Mouse (Mus musculus) liver, embryonic 11.5 days (tissue): Measurements from ENCODE around the gene Anp32b. TPM values are rescaled to one million over a fixed set of nuclear protein-coding genes. Genes with fewer than 3 reads are reported as not detected.

Experiments
- ATAC-seq: fragments of 200-750 bp; cut with Nextera tagmentation; replicated peaks from 2 replicates; pipeline ENCODE4 v1.8.0; 2017; ENCODE audit warnings: moderate number of reproducible peaks, mild to moderate bottlenecking, moderate TSS enrichment, moderate library complexity; ENCODE audit not compliant: low FRiP score
- DNase-seq: peaks from one replicate; pipeline ENCODE4 v3.0.0-alpha.2; 2017; ENCODE audit warnings: low spot score
- H3K27ac ChIP-seq: fragments of 300-500 bp; sonication (generic); 2 replicates; pipeline ENCODE4 v1.5.1; 2014; ENCODE audit warnings: mild to moderate bottlenecking, low read depth, low read length, control low read depth
- H3K27me3 ChIP-seq: fragments of 300-500 bp; sonication (generic); replicated peaks from 2 replicates; pipeline ENCODE4 v1.6.1; 2014; ENCODE audit warnings: low read length, mixed read lengths; ENCODE audit not compliant: control insufficient read depth, insufficient read depth
- H3K36me3 ChIP-seq: fragments of 300-500 bp; sonication (generic); 2 replicates; pipeline ENCODE4 v1.6.1; 2014; ENCODE audit warnings: mild to moderate bottlenecking, low read length, moderate library complexity, mixed read lengths; ENCODE audit not compliant: control insufficient read depth, insufficient read depth
- H3K4me1 ChIP-seq: fragments of 300-500 bp; sonication (generic); replicated peaks from 2 replicates; pipeline ENCODE4 v1.6.1; 2014; ENCODE audit warnings: low read length, mixed read lengths; ENCODE audit not compliant: control insufficient read depth, insufficient read depth
- H3K4me2 ChIP-seq: fragments of 300-500 bp; sonication (generic); 2 replicates; pipeline ENCODE4 v1.6.1; 2014; ENCODE audit warnings: mild to moderate bottlenecking, control low read depth, moderate library complexity
- H3K4me3 ChIP-seq: fragments of 300-500 bp; sonication (generic); 2 replicates; pipeline ENCODE4 v1.5.1; 2014; ENCODE audit warnings: low read depth, low read length, control low read depth
- H3K9ac ChIP-seq: fragments of 300-500 bp; sonication (generic); 2 replicates; pipeline ENCODE4 v1.6.1; 2014; ENCODE audit warnings: low read depth, low read length, control low read depth
- H3K9me3 ChIP-seq: fragments of 300-500 bp; sonication (generic); 2 replicates; pipeline ENCODE4 v1.6.1; 2016; ENCODE audit warnings: low read length, inconsistent platforms, mixed read lengths; ENCODE audit not compliant: control insufficient read depth
- WGBS: fragments of 180-500 bp; shearing (Covaris S2); extraction: QIAGEN DNeasy Blood & Tissue Kit; methylation state at CpG from one replicate; pipeline ENCODE4 v1.1.7; 2014; 5-methylcytosine and 5-hydroxymethylcytosine counted together
- polyA plus RNA-seq: library from polyadenylated mRNA; unstranded; fragments of >200 nt; fragmentation: Nextera tagmentation; extraction: Ambion mirVana; gene quantifications from 2 replicates; pipeline ENCODE4 v1.2.1, GENCODE M21; 2014

The Anp32b gene
- polyA plus RNA-seq, 1 experiment from 2014 or later: 618 TPM

GRCm38 (mm10) chr4:46418851-46419250, 31.9 kb upstream of the Anp32b start:
- Histone ChIP-seq H3K9ac (no peak overlapping the region), H3K36me3 (no peaks in the 10 kb centered on the region), H3K4me3 (no peak overlapping the region), H3K9me3 (no peaks in the 10 kb centered on the region), H3K27ac (no peak overlapping the region), H3K4me2 (no peak overlapping the region), H3K4me1 (no peaks in the 10 kb centered on the region; the same call in 1 of the 2 replicates), H3K27me3 (no peaks in the 10 kb centered on the region)
- WGBS: 87% methylated on average over 9 of the region's 9 CpGs
- DNase-seq: no peak
- ATAC-seq: no peak

- H3K9me3 ChIP-seq: no peaks in the 10 kb centered on the region
- H3K9ac ChIP-seq: no peak overlapping the region
- DNase-seq (no peak), ATAC-seq (no peak)
- H3K4me3 ChIP-seq: no peak overlapping the region
- no peaks in the 10 kb centered on the region for H3K27me3 ChIP-seq
- no peaks in the 10 kb centered on the region for H3K36me3 ChIP-seq
- H3K4me1 ChIP-seq: no peaks in the 10 kb centered on the region; the same call in 1 of the 2 replicates
- no peak overlapping the region for H3K27ac ChIP-seq
- 64% methylated on average over 8 of the region's 8 CpGs for WGBS
- no peak overlapping the region for H3K4me2 ChIP-seq
Measured at GRCm38 (mm10) chr4:46422625-46423024, 28.1 kb upstream of the Anp32b start.

DNA sequence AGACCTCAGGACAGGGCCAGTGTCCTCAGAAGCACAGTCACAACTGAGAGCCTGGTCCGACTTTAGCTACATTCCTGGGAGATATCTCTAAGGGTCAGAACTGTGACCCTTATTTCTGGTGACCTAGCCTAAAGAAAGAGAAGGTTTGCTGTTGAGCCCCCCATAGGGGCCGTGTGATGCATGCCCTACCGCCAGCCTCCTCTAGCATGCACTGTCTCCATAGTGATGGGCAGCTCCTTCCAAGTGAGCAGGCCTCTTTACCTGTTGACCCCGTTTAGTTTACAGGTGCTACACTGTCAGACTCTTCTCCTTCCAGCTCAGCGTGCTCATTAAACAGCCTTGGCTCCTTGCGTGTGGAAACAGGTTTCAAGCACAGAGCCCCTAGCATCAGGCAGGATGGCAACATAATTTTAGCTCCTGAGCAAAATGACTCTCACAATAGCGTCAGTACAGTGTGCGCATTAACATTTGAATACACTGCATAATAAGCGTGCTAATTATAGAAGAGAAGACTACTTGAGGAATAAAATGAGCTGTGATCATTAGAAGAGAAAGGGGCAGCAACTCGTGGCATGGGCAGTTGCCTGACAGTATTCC, 21.7 kb upstream of the Anp32b start:
- 69% methylated on average over 10 of the region's 10 CpGs for WGBS
- Histone ChIP-seq H3K9ac (no peak overlapping the region; the same call in 1 of the 2 replicates), H3K9me3 (no peaks in the 10 kb centered on the region), H3K4me3 (no peak overlapping the region), H3K27me3 (no peaks in the 10 kb centered on the region), H3K27ac (no peak overlapping the region), H3K36me3 (no peaks in the 10 kb centered on the region), H3K4me2 (no peak overlapping the region), H3K4me1 (peaks cover 17% of the 10 kb centered on the region; the same call in 1 of the 2 replicates)
- no peak for DNase-seq
- ATAC-seq: no peak

DNA sequence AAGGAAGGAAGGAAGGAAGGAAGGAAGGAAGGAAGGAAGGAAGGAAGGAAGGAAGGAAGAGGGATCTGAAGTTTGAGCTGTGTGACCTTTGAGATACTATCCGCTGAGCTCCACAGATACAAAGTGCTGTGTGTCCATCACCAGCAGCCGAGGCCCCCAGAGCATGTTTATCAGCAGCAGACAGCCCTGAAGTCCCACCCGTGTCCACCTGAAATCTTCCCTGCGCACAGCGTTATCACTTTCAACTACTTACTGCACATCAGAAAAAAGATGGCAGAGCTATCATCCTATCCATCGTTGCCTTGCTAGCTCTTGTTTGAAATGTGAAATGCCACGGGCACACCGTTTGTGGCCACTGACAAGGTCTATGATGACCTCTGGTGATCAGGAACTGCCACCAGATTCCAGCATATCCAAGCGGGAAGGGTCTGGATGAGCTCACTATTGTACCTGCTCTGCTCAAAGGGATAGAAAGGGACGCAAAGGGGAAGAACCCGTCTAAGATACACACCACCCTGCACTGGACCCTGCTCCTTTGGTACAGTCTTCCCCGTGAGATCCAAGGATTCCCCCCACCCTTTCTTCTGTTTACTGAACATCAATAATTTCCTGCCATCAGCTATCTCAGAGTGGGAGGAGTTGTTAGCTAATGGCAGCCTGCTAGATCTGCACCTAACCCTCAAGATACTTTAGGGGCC, 18.2 kb upstream of the Anp32b start:
- Histone ChIP-seq H3K9ac (peak overlapping the region; percentile 53; the same call in 1 of the 2 replicates), H3K9me3 (no peaks in the 10 kb centered on the region), H3K4me1 (peaks cover 18% of the 10 kb centered on the region), H3K27ac (peak overlapping the region; percentile 88), H3K4me2 (peak overlapping the region; percentile 53), H3K36me3 (no peaks in the 10 kb centered on the region), H3K27me3 (no peaks in the 10 kb centered on the region), H3K4me3 (no peak overlapping the region)
- ATAC-seq: peak; percentile 99
- 40% methylated on average over 12 of the region's 12 CpGs for WGBS
- DNase-seq: no peak

DNA sequence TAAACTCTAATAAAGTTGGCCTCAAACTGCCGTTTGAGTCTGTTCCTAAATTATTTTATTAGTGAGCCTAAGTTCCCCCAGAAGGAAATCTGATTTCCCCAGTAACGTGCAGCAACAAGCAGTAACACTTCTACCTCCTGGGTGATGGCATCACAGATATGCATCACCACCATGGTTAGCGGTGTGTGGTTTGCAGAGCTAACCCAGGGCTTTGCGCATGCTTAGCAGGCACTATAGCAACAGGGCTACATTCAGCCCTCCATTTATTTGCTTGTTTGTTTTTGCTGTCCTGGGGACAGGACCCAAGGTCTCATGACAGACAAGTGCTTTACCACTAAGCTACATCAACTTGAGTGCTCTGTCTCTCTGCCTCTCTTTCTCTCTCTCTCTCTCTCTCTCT, 8.2 kb upstream of the Anp32b start:
- no peak overlapping the region for H3K4me2 ChIP-seq
- no peak for DNase-seq
- no peaks in the 10 kb centered on the region for H3K9me3 ChIP-seq
- no peaks in the 10 kb centered on the region for H3K36me3 ChIP-seq
- H3K27me3 ChIP-seq: no peaks in the 10 kb centered on the region
- no peak for ATAC-seq
- H3K9ac ChIP-seq: no peak overlapping the region
- H3K4me1 ChIP-seq: peaks cover 11% of the 10 kb centered on the region; the same call in 1 of the 2 replicates
- 68% methylated on average over 4 of the region's 4 CpGs for WGBS
- no peak overlapping the region for H3K27ac ChIP-seq
- no peak overlapping the region for H3K4me3 ChIP-seq

- H3K4me3 ChIP-seq: no peak overlapping the region
- H3K27me3 ChIP-seq: no peaks in the 10 kb centered on the region
- H3K4me2 ChIP-seq: no peak overlapping the region
- peak overlapping the region; percentile 13; the same call in 1 of the 2 replicates for H3K9ac ChIP-seq
- ATAC-seq: no peak
- peaks cover 33% of the 10 kb centered on the region for H3K4me1 ChIP-seq
- DNase-seq: no peak
- WGBS: 69% methylated on average over 9 of the region's 9 CpGs
- no peak overlapping the region for H3K27ac ChIP-seq
- no peaks in the 10 kb centered on the region for H3K36me3 ChIP-seq
- H3K9me3 ChIP-seq: no peaks in the 10 kb centered on the region
Measured at GRCm38 (mm10) chr4:46445237-46445945, 5.3 kb upstream of the Anp32b start.

DNA sequence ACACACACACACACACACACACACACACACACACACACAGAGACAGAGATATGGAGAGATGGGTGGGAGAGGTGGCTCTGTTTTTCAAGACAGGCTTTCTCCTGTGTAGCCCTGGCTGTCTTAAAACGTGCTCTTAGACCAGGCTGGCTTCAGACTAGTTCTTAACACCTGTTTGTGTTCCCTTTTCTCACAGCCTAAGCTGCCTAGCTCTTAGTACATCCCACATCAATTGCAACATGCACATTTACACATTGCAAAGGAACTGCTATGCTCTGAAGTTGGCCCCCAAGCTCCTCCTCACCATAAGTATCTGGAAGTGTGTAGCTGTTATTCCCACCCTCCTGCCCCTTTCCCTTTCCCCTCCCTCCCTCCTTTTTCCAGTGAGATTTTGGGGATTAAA, 3.2 kb upstream of the Anp32b start:
- Histone ChIP-seq H3K4me3 (no peak overlapping the region), H3K9ac (peak overlapping the region; percentile 40; the same call in 1 of the 2 replicates), H3K4me2 (no peak overlapping the region), H3K27me3 (no peaks in the 10 kb centered on the region), H3K36me3 (no peaks in the 10 kb centered on the region), H3K9me3 (no peaks in the 10 kb centered on the region), H3K27ac (peak overlapping the region; percentile 38; the same call in 1 of the 2 replicates), H3K4me1 (peaks cover 33% of the 10 kb centered on the region)
- 46% methylated on average over 1 of the region's 1 CpGs for WGBS
- DNase-seq (no peak), ATAC-seq (no peak)

- peak overlapping the region; percentile 85 for H3K27ac ChIP-seq
- no peaks in the 10 kb centered on the region for H3K27me3 ChIP-seq
- H3K9me3 ChIP-seq: no peaks in the 10 kb centered on the region
- H3K4me3 ChIP-seq: no peak overlapping the region
- 48% methylated on average over 6 of the region's 6 CpGs for WGBS
- H3K4me1 ChIP-seq: peaks cover 37% of the 10 kb centered on the region
- H3K4me2 ChIP-seq: peak overlapping the region; percentile 27
- peak overlapping the region; percentile 60 for H3K9ac ChIP-seq
- ATAC-seq (no peak), DNase-seq (no peak)
- H3K36me3 ChIP-seq: no peaks in the 10 kb centered on the region
Measured at GRCm38 (mm10) chr4:46448886-46449285, 1.8 kb upstream of the Anp32b start.
